Mouse (Mus musculus) layer of hippocampus, adult 8-10 months (tissue): Measurements from ENCODE around the gene Ccnd1. TPM values are rescaled to one million over a fixed set of nuclear protein-coding genes. Genes with fewer than 3 reads are reported as not detected.

Source experiments
- DNase-seq, 2 experiments: peaks; one replicate each; pipeline ENCODE4 v3.0.0; 2022; ENCODE audit warnings: low spot score in 2 of 2
- total RNA-seq, 4 experiments: library from RNA; stranded (reverse); gene quantifications; 2 replicates each; pipeline ENCODE4 v1.2.4; 2022

The Ccnd1 gene
- total RNA-seq, 4 experiments from 2014 or later, result 41.8 to 55.1 (median 48.8) TPM

- DNase-seq, result no peak
Observed at GRCm38 (mm10) chr7:144940003-144940571, 362 bp upstream of the Ccnd1 start.

GRCm38 (mm10) chr7:144938661-144939343 is 923 bp downstream of the Ccnd1 start:
- no peak for DNase-seq

GRCm38 (mm10) chr7:144937899-144938517 is 1.7 kb downstream of the Ccnd1 start:
- no peak for DNase-seq

- peak; percentile 76 to 90 for DNase-seq
Observed at GRCm38 (mm10) chr7:144937490-144937889, 2.2 kb downstream of the Ccnd1 start.

- DNase-seq, result no peak
Observed at GRCm38 (mm10) chr7:144936311-144936880, 3.3 kb downstream of the Ccnd1 start.

GRCm38 (mm10) chr7:144935563-144935962 is 4.2 kb downstream of the Ccnd1 start:
- no peak for DNase-seq

- DNase-seq, result no peak
Observed at GRCm38 (mm10) chr7:144934901-144935300, 4.8 kb downstream of the Ccnd1 start.

GRCm38 (mm10) chr7:144933796-144934195 is 5.9 kb downstream of the Ccnd1 start:
- DNase-seq, result no peak

GRCm38 (mm10) chr7:144933336-144933735 is 6.4 kb downstream of the Ccnd1 start:
- no peak for DNase-seq

GRCm38 (mm10) chr7:144932389-144932937 is 7.3 kb downstream of the Ccnd1 start:
- DNase-seq, result no peak

GRCm38 (mm10) chr7:144931778-144932177 is 7.9 kb downstream of the Ccnd1 start:
- DNase-seq, result no peak

GRCm38 (mm10) chr7:144929931-144930330 is 9.8 kb downstream of the Ccnd1 start:
- no peak for DNase-seq

- no peak for DNase-seq
Observed at GRCm38 (mm10) chr7:144929506-144929905, 10.2 kb downstream of the Ccnd1 start.

- DNase-seq, result no peak
Observed at GRCm38 (mm10) chr7:144928889-144929210, 10.9 kb downstream of the Ccnd1 start.

GRCm38 (mm10) chr7:144928009-144928888 is 11.5 kb downstream of the Ccnd1 start:
- DNase-seq, result no peak

- no peak for DNase-seq
Observed at GRCm38 (mm10) chr7:144927591-144927990, 12.1 kb downstream of the Ccnd1 start.

- no peak for DNase-seq
Observed at GRCm38 (mm10) chr7:144918823-144919222, 20.9 kb downstream of the Ccnd1 start.

- peak; percentile 88 to 89 for DNase-seq
Observed at GRCm38 (mm10) chr7:144914948-144915750, 24.6 kb downstream of the Ccnd1 start, which contains the start of gene LTO1. TSS of gene LTO1 (plus strand) at chr7:144915100.

GRCm38 (mm10) chr7:144914296-144914947 is 25.3 kb downstream of the Ccnd1 start:
- peak; percentile 69 to 82 for DNase-seq

- DNase-seq, result no peak
Observed at GRCm38 (mm10) chr7:144912897-144913296, 26.8 kb downstream of the Ccnd1 start.
